Mouse (Mus musculus) kidney, adult 10 weeks (tissue): ENCODE results near the gene Olfr488. TPM values are rescaled to one million over a fixed set of nuclear protein-coding genes. Genes with fewer than 3 reads are reported as not detected.

ENCODE experiments used
- polyA plus RNA-seq: library from polyadenylated mRNA; stranded (reverse); fragments of 350-450 nt; fragmentation: Illumina TruSeq; extraction: RNeasy Lipid Tissue Mini Kit (QIAGEN cat#74804); gene quantifications from one replicate; pipeline ENCODE4 v1.2.3, GENCODE M21; 2014; ENCODE audit warnings: low read depth, low replicate concordance

The Olfr488 gene
- not detected for polyA plus RNA-seq

GRCm38 (mm10) chr7:108258247-108258646 lies at the start of gene Olfr488:
Olfr488 (minus strand) TSS chr7:108258347.

GRCm38 (mm10) chr7:108288834-108289233 lies 30.7 kb upstream of the Olfr488 start, which contains the start of gene Olfr490:
Olfr490 (minus strand) TSS chr7:108288934.

DNA sequence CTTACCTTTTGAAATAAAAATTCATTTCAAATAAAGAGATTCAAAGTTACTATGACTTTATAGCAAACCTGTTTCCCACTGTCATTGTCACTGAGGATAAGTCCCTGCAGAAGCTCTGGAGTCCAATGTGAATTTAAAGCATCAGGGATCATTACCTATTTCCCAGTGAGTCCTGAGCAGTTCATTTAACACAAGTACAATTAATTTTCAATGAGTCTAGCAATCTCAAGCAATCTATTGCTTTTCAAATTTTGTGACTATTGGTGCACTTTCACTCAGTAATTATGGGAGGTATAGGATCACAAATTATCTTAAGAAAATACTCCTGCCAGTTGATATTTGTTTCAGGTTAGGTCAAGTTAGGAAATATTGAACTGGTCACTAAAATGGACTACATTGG lies 43.6 kb downstream of the Olfr488 start, which contains the start of gene Olfr487:
Gene Olfr487, minus strand, starts transcription at position 101 of the 400 bp plus-strand sequence.

Other genes starting within 250 kb of the Olfr488 start
- gene Olfr478, start 224.4 kb downstream of the Olfr488 start, polyA plus RNA-seq = not detected
- not detected for gene Olfr479, start 207.7 kb downstream of the Olfr488 start, polyA plus RNA-seq
- gene Olfr480, start 191.0 kb downstream of the Olfr488 start, polyA plus RNA-seq = not detected
- gene Olfr481, start 178.5 kb downstream of the Olfr488 start, polyA plus RNA-seq = not detected
- gene Olfr482, start 160.8 kb downstream of the Olfr488 start, polyA plus RNA-seq = not detected
- gene Olfr483, start 157.5 kb downstream of the Olfr488 start, polyA plus RNA-seq = not detected
- not detected for gene Olfr484, start 130.9 kb downstream of the Olfr488 start, polyA plus RNA-seq
- gene Olfr485, start 98.5 kb downstream of the Olfr488 start, polyA plus RNA-seq = not detected
- gene Olfr486, start 85.6 kb downstream of the Olfr488 start, polyA plus RNA-seq = not detected
- not detected for gene Olfr487, start 43.7 kb downstream of the Olfr488 start, polyA plus RNA-seq
- not detected for gene Olfr490, start 30.6 kb upstream of the Olfr488 start, polyA plus RNA-seq
- gene Olfr491, start 55.1 kb upstream of the Olfr488 start, polyA plus RNA-seq = not detected
- not detected for gene Olfr492, start 65.3 kb upstream of the Olfr488 start, polyA plus RNA-seq
- gene Olfr493, start 88.6 kb upstream of the Olfr488 start, polyA plus RNA-seq = not detected
- not detected for gene Olfr494, start 107.0 kb upstream of the Olfr488 start, polyA plus RNA-seq
- not detected for gene Olfr495, start 134.8 kb upstream of the Olfr488 start, polyA plus RNA-seq
- gene Olfr497, start 162.1 kb upstream of the Olfr488 start, polyA plus RNA-seq = not detected
- gene Olfr498, start 207.0 kb upstream of the Olfr488 start, polyA plus RNA-seq = not detected